Mouse (Mus musculus): ENCODE data around the gene Kcnma1. TPM values are rescaled to one million over a fixed set of nuclear protein-coding genes. Genes with fewer than 3 reads are reported as not detected.

Kcnma1 gene
- total RNA-seq (2017), result not detected in 2 replicates

DNA sequence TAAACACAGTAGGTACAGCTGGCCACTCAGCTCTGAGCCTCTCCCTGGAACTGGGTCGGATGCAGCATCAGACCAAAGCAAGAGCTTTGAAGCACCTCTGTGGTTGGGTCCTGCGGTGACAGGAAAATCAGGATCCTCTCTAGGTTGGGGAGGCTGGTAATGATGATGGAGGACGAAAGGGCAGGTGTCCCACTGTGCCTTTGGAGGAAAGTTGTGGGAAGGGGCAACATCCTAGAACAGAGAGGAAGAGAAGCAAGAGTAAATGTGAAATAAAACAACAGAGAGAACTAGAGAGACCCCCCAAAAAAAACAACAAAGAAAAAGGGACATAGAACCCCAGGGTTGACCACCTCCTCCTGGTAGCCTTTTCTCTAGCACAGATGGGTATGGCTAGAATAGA, at the start of gene Kcnma1:
Kcnma1 (minus strand) TSS at position 101 of the 400 bp plus-strand sequence.
- ATAC-seq (replicated peaks; ENCODE audit: low read depth, poor library complexity, severe bottlenecking), result no peak

DNA sequence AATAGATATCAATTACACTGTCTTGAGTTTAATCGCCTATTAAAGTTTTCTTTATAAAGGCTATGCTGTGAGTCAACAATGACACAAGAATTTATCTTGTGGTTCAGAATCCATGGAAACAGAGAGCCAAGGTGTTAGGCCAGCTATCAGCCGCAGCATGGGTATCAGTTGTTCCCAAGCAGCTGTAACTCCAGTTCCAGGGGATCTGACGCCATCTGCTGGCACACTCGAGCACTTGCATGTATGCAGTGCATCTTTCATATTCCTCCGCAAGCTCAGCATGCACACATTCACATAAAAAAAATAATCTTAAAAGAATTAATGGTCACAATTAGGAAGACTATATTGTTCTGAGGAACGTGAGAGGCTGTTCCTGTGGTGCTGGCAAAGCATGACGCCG, 45.5 kb upstream of the Kcnma1 start:
- ATAC-seq (replicated peaks; ENCODE audit: low read depth, poor library complexity, severe bottlenecking), result no peak

DNA sequence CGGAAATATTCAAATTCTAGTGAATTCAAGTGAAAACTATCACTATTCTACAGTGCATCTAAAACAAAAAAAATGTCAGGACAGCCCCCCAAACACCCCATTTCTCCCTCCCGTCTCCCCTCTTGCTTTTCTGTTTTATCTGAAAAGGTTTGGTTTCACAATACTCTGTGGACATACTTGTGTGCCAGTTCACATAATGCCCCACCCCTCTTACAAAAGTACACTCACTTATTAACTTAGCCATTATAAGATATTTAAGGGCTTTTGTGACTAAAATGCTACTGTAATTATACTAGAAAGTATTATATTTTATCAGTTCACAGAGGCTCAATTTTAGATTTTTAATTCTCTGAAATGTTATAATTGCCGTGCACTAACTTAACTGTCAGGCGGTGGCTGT, 45.0 kb upstream of the Kcnma1 start:
- no peak for ATAC-seq (replicated peaks; ENCODE audit: low read depth, poor library complexity, severe bottlenecking)

DNA sequence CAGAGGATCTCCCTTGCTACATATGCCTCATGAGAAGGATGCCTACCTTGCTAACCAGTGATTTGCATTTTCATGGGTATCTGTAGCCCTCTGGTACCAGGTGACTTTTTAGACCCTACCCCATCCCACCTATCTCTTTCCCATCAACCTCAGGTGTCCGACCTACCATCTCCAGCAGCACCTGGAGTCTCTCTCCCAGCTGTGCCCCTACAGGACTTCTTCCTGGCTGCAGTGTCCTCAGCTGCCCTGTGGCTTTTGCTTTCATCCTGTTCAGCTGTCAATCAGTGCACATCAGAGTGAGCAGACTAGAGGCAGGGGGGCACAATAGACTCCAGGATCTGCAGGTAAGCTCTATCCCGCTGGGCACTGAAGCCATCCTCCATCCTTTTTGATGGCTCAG, 37.5 kb upstream of the Kcnma1 start:
- no peak for ATAC-seq (replicated peaks; ENCODE audit: low read depth, poor library complexity, severe bottlenecking)

DNA sequence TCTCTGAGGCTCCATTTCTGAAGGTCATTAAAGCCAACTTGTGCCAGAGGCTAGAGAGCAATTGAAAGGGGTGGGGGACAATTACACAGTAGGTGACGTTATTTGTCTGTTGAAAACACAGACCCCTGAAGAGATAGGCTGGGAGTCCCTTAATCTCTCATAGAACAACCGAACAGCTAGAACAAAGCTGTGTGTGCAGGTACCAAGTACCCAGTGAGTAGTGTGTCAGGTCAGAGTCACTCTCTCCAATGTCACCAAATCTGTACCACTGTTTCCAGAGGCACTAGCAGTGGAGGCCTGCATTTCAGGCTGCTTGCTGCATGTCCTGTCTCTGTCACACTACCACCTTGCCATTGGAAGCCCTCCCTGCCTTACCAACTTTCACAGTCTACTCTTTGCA, 22.3 kb upstream of the Kcnma1 start:
- ATAC-seq (replicated peaks; ENCODE audit: low read depth, poor library complexity, severe bottlenecking), result no peak

DNA sequence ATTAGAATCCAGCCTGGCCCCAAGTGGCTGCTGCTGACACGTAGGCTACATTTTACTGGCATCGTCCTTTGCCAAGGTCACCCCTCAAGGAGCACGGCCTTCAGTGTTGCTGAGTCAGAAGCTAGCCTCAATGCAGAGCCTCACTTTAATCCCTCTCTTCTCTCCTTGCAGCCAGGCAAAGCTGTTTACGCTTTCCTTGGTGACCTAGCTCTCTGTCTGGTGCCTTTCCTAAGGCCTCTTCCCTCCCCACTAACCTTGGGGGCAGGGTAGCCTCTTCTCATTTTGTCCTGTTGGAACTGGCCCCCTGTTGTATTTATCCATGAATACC, 21.9 kb upstream of the Kcnma1 start:
- ATAC-seq (replicated peaks; ENCODE audit: low read depth, poor library complexity, severe bottlenecking), result no peak

DNA sequence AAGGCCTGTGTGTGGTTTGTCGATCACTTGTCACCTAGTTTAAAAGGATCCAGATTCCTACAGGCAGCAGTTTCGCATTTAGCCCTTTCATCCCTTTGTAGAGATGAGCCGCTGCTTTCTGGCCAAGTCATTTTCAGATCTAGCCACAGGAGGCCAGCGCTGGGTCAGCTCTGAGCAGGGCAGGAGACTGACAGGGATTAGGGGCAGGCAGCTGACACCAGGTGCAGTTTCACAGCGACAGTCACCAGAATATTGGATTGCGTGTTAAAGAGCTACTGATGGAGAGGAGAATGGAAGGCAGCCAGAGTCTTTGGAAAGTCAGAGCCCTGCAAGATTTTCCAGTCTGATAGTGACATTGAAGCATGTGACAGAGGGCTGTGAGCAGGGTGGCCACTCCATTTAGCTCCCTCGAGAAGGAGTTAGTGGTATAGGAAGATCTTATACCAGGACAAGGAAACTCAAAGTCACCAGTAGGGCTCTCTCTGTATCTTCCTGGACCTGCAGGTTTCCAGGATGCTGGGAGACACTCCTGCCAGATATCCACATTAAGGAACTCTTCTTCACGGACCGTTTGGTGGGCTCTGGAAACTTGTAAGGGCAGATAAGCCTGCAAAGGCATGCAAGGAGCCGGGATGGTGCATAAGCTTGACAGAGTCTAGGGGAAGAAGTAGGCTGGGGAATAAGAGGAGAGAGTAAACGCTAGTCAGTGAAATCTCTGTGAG, 21.4 kb upstream of the Kcnma1 start:
- no peak for ATAC-seq (replicated peaks; ENCODE audit: low read depth, poor library complexity, severe bottlenecking)

DNA sequence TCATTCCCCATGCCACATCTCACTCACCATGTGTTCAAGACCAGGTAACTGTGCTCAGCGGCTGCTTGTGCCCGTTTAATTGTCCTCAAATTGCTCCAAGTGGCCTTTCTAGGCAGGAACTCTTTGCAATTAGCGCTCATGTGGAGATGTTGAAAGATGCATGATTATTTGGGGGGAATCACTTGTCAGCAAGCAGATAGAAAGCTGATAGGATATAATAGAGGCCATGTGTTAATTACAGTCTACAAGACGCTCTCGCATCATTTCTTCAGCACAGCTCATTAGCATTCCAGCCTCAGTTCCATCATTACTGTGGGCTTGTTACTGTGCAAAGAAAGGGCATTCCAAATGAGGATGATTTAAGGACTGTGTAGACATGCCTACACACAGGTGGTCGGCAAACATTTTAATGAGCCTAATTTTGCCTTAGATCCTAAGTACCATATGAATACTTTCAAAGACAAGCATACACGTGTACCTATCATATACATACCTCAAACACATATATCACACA, 18.6 kb upstream of the Kcnma1 start:
- no peak for ATAC-seq (replicated peaks; ENCODE audit: low read depth, poor library complexity, severe bottlenecking)

DNA sequence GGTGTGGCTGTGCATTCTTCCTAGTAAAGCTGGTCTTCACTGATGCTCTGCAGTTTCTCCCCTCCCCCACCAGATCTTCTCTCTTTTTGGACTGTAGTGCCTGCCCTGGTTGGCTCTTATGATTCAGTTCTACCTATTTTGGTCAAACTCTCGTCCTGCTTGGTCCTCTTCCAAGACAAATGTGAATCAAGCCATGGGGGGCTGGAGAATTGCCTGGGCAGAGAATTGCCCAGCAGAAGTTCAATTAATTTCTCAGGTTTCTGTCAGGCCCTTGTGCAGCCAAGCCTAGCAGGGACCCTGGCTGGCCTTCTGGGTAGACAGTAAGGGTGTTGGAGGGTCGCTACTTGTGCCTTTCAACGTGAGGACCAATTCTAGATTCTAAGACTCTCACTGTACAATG, 17.9 kb upstream of the Kcnma1 start:
- ATAC-seq (replicated peaks; ENCODE audit: low read depth, poor library complexity, severe bottlenecking), result no peak

DNA sequence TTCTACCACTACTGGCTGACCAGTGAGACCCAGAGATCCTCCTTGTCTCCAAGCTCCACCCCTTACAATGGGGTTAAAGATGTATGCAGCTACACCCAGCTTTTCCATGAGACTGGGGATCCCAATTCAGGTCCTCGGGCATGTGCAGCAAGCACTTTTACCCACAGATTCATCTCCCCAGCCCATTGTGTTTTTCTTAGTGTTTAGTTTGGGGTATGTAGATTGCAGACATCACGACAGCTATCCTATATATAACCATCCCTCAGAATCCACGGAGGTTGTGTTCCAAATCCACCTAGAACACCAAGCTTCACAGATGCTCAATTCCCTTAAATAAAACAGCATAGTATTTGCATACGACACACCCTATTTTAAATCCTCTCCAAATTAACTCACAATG, 6.4 kb upstream of the Kcnma1 start:
- ATAC-seq (replicated peaks; ENCODE audit: low read depth, poor library complexity, severe bottlenecking), result no peak

DNA sequence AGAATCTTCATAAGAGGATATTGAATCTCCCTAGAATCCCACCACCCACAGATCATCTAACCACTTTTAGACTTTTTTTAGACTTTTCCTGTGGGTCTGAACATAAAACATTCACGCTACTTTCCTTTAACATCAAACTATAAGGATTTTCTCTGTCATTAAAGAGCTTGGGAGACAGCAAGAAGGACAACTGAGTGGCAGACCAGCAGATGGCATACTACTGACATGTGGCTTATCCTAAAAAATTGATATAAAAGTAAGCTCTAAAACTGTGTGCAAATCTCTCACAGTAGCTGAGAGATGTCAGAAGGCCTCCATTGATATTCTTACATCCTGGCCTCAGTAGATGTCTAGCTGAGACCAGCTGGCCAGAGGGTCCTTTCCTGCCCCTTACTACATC, 4.3 kb downstream of the Kcnma1 start:
- no peak for ATAC-seq (replicated peaks; ENCODE audit: low read depth, poor library complexity, severe bottlenecking)

DNA sequence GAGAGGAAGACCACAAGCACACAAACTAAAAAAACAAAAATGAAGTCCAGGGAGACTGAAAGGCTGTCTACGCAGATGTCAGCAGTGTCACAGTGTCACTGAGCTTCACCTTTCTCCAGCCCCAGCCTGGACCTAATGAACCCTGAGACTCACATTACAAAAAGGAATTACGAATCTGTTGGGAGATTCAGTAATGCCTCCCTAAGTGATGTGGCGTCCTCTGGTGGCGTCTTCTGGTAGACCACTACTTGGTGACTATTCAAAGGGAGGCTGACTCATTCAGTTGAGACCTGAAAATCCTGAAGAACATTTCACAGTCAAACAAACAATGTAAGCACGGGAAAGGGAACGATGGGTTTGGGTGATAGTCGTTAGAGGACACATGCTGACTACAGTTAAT, 6.0 kb downstream of the Kcnma1 start:
- no peak for ATAC-seq (replicated peaks; ENCODE audit: low read depth, poor library complexity, severe bottlenecking)

DNA sequence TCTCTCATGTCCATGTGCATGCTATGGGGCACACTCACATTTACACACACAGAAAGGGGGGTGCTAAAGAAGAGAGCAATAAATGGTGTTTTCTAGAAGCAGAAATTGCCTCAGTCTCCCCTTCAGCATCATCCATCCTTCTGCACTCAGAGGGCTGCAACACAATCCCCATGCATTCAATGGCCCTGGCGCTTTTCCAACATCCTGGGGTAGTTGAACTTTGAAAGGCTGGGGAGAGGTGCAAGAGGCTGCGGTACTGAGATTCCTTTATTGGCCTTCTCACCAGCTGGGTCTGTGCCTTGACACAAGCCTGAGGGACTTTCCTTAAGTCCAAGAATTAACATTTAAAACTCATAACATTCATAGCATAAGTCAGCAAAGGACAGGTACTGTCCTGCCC, 8.0 kb downstream of the Kcnma1 start:
- no peak for ATAC-seq (replicated peaks; ENCODE audit: low read depth, poor library complexity, severe bottlenecking)

DNA sequence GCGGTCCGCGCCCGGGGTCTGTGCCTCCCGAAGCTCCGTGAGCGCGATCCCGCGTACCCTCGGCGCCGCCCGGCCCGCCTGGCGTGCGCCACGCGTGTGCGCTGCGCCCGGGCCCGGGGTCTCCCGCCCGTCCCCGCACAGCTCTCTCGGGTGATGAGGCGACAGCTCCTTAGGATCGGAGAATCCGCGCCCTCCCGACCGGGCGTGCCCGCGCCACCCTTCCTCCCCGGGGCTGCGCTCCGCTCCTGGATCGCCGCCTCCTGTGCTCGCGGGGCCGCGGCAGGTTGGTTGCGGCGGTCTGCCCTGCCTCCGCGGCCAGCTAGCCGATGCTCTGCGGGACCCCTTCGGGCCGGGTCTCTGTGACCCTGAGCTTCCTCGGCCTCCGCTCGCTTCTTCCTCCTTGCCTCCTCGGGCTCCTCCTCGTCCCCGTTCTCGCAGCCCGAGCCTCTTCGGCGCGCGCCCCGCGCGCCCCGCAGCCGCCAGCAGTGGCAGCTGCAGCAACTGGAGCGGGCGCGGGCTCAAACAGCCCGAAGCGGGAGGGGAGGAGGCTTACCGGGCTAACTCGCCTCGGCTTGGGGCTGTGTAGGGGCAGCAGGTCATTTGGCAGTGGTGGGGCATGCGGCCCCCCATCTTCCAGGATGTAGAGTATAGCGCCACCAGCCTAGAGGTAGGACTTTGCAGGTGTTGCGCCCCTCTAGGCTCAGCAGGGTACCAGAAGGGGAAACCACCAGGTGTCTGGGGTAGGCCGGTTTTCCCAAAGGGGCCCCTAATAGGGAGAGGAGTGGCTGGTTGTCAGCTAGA, 9.6 kb downstream of the Kcnma1 start:
- no peak for ATAC-seq (replicated peaks; ENCODE audit: low read depth, poor library complexity, severe bottlenecking)

DNA sequence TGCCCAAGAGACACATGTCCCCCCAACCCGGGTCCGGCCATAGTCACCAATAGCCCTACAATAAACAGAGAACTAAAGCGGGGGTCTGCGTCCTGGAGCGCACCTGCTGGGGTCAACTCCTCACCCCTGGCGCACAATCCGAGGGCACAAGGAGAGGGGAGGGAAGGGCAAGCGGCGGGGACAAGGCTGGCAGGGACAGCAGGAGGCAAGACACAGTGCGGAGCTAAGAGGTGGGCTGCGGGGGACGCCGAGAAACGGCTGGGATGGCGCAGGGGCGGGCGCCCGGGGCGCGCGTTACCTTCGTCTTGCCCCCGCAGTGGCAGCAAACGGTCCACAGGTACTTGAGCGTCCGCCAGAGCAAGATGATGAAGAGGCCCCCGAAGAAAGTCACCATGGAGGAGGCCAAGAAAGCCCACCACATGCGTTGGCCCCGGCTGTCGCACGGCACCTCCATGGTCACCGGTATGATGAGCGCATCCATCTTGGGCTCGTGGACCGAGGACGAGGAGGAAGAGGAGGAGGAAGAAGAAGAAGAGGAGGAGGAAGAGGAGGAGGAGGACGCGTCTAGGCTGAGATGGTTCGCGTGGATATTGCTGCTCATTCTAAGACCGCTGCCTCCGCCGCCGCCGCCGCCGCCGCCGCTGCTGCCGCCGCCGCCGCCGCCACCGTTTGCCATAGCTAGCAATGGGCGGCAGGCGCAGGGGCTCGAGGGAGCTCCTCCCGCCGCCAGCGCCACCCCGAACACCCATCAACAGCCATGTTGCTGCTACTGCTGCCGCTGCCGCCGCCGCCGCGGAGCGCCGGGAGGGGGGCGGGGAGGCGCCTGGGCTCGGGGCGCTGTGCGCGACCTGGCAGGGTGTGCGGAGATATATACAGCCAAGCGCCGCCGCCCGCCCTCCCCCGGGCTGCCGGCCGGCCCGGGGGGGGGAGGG, 10.6 kb downstream of the Kcnma1 start:
- no peak for ATAC-seq (replicated peaks; ENCODE audit: low read depth, poor library complexity, severe bottlenecking)

DNA sequence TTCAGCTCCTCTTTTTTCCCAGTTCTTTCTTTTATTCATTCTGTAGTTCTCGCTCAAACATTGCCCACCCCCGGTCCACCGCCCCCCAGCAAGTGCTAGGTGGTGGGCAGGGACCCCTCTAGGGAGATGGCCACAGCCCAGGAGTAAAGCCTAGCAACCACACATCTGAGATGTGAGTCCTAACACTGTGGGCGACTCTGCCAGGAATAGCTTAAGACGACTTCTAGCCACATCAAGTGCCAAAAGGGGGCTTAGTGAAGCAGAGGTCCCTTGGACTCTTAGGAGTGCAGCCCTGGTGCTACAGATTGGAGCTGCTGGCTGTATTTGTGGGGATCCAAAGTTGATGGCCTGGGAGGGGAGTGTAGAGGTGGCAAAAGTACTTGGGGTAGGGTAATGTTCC, 11.6 kb downstream of the Kcnma1 start:
- ATAC-seq (replicated peaks; ENCODE audit: low read depth, poor library complexity, severe bottlenecking), result no peak

DNA sequence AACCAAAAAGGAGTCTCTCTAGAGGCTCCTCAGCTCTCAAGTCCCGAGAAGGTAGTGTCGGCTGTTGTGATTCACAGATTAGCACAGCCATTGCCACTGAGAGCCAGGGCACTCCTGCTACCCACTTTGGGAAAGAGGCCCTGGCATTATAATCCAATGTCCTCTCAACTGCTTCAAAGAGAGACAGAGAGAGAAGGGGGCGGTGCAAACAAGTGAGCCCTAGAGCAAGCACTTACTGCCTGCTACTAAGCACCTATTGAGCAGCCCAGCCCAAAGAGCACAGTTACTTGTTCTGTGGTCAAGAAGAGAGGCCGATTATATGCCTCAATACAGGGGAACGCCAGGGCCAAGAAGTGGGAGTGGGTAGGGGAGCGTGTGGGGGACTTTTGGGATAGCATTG, 16.4 kb downstream of the Kcnma1 start:
- no peak for ATAC-seq (replicated peaks; ENCODE audit: low read depth, poor library complexity, severe bottlenecking)

DNA sequence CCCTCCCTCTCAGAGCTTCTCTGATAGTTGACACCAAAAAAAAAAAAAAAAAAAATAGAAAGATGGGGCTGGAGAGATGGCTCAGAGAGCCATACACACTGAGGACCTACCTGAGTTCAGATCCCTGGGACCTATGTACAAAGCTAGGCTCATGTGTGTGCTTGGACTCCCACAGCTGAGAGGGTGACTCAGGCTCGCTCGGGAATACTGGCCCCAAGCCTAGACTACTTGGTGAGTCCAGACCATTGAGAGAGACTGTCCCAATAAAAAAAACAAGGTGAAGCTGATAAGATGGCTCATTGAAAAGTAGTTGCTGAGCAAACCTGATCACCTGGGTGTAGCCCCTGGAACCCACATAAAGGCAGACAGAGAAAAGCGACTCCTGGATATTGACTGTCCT, 18.5 kb downstream of the Kcnma1 start:
- ATAC-seq (replicated peaks; ENCODE audit: low read depth, poor library complexity, severe bottlenecking), result no peak

DNA sequence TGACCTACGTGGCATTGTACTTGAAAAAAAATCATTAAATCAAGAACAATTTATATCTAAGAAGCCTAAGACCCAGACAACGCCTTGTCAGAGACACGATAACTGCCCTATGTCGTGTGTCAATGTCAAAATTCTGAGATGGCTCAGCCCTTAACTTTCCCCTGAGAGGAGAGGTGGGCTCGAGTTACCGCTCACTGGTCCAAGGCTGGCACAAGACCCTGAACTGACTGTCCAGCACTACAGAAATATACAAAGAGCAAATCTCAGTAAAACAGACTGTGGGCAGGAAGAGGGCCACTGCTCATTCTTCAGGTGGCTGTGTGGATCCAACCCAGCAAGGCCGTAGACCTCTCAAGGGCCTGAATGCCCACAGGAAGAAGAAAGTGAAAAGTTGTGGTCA, 23.4 kb downstream of the Kcnma1 start:
- ATAC-seq (replicated peaks; ENCODE audit: low read depth, poor library complexity, severe bottlenecking), result no peak

DNA sequence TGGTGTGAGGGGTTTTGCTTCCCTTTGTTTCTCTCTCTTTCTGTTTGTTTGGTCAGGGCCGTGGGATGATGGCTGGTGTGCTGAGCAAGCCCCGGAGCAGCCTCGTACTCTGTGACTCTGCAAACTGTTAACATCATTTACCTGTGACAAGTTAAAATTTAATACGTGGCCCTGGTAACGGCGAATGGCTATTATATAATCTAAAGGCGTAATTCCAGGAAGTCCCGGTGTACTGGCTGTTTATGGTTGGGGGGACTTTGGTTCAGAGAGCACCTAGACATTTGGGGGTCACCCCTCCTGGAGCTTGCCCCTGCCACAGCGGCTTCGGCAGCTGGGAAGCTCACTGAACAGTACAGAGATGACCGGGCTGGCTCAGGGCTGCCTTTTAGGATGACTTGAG, 24.6 kb downstream of the Kcnma1 start:
- no peak for ATAC-seq (replicated peaks; ENCODE audit: low read depth, poor library complexity, severe bottlenecking)

DNA sequence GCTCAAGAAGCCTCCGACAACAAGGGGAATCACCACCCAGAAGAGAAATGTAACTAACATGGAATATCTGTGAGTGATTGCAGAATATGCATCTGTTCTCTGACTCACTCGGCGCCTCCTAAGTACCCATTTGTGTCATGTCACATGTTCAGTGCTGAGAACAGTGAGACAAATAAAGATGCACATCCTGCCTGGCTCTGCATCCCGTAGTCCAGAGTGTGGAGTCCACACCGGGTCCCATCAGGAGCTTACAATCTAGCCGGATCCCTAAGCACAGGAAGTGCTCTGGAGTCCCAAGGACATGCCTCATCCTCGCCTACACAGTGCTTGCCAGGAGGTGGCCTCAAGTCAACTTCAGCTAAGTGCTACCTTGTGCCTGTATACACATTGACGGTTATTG, 32.1 kb downstream of the Kcnma1 start:
- no peak for ATAC-seq (replicated peaks; ENCODE audit: low read depth, poor library complexity, severe bottlenecking)

Measured in common myeloid progenitor, adult 5-6 weeks (primary cell).